Mouse (Mus musculus): ENCODE measurements around the gene Arhgap10. TPM values are rescaled to one million over a fixed set of nuclear protein-coding genes. Genes with fewer than 3 reads are reported as not detected.

Gene Arhgap10
- total and polyA plus RNA-seq, 2 experiments from 2014 or later: 23.6 to 33.3 TPM

DNA sequence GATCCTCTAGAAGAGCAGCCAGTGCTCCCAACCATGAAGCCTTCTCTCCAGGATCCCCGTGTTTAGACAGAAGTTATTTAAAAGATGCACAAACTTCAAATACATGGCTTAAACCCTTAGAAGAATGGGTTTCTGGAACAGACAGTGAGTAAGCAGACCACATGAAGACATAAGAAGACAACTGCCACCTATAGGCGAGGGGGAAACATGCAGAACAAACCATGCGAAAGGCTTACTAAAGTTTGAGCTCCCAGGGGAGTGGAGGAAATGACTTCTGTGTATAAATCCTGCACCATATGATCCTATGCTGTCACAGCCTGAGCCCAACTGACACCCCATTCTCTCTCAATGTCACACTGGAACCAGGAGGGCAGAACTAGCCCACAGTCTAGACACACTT is 150.7 kb downstream of the Arhgap10 start:
- no peak for ATAC-seq (ENCODE audit: insufficient read depth, low read depth)
- TF ChIP-seq CTCF (IDR thresholded peaks at IDR 0.05; ENCODE audit: low read depth) (peak; percentile 51), EP300 (IDR thresholded peaks at IDR 0.05; ENCODE audit: low read depth) (no peak)
- Histone ChIP-seq H3K9me3 (replicated peaks; ENCODE audit: control insufficient read depth, low read length) (no peaks in the 10 kb centered on the region), H3K9ac (replicated peaks; ENCODE audit: low read depth, low read length) (no peak overlapping the region), H3K36me3 (replicated peaks; ENCODE audit: control insufficient read depth, insufficient read depth, low read length) (peaks cover 28% of the 10 kb centered on the region), H3K4me2 (ENCODE audit: low read depth, low read length) (no peak overlapping the region), H3K27me3 (ENCODE audit: control insufficient read depth, insufficient read depth, low read length) (no peaks in the 10 kb centered on the region), H3K27ac (ENCODE audit: low read depth) (no peak overlapping the region), H3K4me1 (ENCODE audit: control insufficient read depth, insufficient read depth) (no peaks in the 10 kb centered on the region), H3K4me3 (ENCODE audit: low read depth, low read length) (no peak overlapping the region)
- 55% methylated on average over 3 of the region's 3 CpGs for WGBS
- DNase-seq (ENCODE audit: low spot score): no peak

DNA sequence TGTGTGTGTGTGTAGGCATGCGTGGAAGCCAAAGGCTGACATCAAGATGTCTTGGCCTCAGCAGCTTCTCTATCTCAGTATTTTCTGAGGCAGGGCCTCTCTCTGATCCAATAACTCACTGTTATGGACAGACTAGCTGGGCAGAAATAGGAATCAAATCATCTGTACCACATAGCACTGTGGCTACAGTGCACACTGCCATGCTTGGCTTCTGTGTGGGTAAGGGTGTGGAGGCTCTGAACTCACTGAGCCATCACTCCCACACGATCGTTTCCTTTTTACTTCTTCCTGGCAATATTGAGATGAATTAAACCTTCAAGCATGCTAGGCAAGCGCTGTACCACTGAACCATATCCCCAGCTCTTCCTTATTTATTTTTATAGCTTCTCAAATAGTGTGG is 151.3 kb downstream of the Arhgap10 start:
- Histone ChIP-seq H3K9me3 (replicated peaks; ENCODE audit: control insufficient read depth, low read length) (no peaks in the 10 kb centered on the region), H3K9ac (replicated peaks; ENCODE audit: low read depth, low read length) (no peak overlapping the region), H3K36me3 (replicated peaks; ENCODE audit: control insufficient read depth, insufficient read depth, low read length) (peaks cover 26% of the 10 kb centered on the region), H3K4me3 (ENCODE audit: low read depth, low read length) (no peak overlapping the region), H3K27ac (ENCODE audit: low read depth) (no peak overlapping the region), H3K27me3 (ENCODE audit: control insufficient read depth, insufficient read depth, low read length) (no peaks in the 10 kb centered on the region), H3K4me2 (ENCODE audit: low read depth, low read length) (no peak overlapping the region), H3K4me1 (ENCODE audit: control insufficient read depth, insufficient read depth) (no peaks in the 10 kb centered on the region)
- no peak for ATAC-seq (ENCODE audit: insufficient read depth, low read depth)
- WGBS: 83% methylated on average over 4 of the region's 4 CpGs
- no peak for TF ChIP-seq EP300 (IDR thresholded peaks at IDR 0.05; ENCODE audit: low read depth)
- no peak for TF ChIP-seq CTCF (IDR thresholded peaks at IDR 0.05; ENCODE audit: low read depth)
- DNase-seq (ENCODE audit: low spot score): no peak

DNA sequence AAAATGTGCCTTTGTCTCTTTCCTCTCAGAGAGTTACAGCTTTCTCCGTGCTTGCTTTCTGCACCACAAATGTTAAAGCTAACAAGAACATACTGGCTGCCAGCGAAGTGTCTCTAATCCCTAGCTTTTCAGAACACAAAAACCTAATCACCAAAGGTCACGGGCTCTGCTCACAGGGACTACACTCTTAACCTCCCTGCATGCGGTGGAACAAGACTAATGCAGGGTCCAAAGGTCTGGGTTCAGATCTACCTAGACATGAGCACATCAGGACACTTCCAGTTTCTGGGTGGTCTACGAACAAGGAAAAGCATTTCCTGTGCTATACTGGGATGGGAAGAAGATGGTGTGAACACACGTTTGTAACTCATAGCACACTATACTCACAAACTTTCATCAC is 151.8 kb downstream of the Arhgap10 start:
- H3K9ac ChIP-seq (replicated peaks; ENCODE audit: low read depth, low read length): no peak overlapping the region
- no peak overlapping the region for H3K4me2 ChIP-seq (ENCODE audit: low read depth, low read length)
- H3K27ac ChIP-seq (ENCODE audit: low read depth): no peak overlapping the region
- peaks cover 29% of the 10 kb centered on the region for H3K36me3 ChIP-seq (replicated peaks; ENCODE audit: control insufficient read depth, insufficient read depth, low read length)
- no peak for DNase-seq (ENCODE audit: low spot score)
- ATAC-seq (ENCODE audit: insufficient read depth, low read depth): no peak
- TF ChIP-seq CTCF (IDR thresholded peaks at IDR 0.05; ENCODE audit: low read depth): no peak
- TF ChIP-seq EP300 (IDR thresholded peaks at IDR 0.05; ENCODE audit: low read depth): no peak
- H3K27me3 ChIP-seq (ENCODE audit: control insufficient read depth, insufficient read depth, low read length): no peaks in the 10 kb centered on the region
- WGBS: 81% methylated on average over 6 of the region's 6 CpGs
- no peaks in the 10 kb centered on the region for H3K4me1 ChIP-seq (ENCODE audit: control insufficient read depth, insufficient read depth)
- no peak overlapping the region for H3K4me3 ChIP-seq (ENCODE audit: low read depth, low read length)
- H3K9me3 ChIP-seq (replicated peaks; ENCODE audit: control insufficient read depth, low read length): no peaks in the 10 kb centered on the region

DNA sequence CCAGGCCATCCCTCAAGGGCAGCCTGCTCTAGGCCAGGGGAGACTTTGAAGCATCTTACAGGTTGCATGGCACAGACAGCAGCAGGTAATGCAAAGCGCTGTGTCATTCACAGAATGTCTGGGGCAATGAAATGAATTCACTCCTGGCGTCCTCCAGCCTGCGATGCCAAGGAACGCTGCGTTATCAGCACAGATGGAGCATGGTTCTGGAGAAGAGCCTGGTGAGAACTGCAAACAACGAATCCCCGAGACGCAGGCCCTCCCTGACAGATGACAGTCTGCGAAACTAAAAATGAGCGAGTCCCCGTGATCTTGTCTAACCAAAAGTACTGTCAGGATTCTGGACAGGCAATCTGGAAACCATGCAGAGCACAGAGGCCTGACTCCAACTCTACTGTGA is 153.3 kb downstream of the Arhgap10 start:
- peaks cover 34% of the 10 kb centered on the region for H3K36me3 ChIP-seq (replicated peaks; ENCODE audit: control insufficient read depth, insufficient read depth, low read length)
- no peak overlapping the region for H3K4me2 ChIP-seq (ENCODE audit: low read depth, low read length)
- no peaks in the 10 kb centered on the region for H3K27me3 ChIP-seq (ENCODE audit: control insufficient read depth, insufficient read depth, low read length)
- no peaks in the 10 kb centered on the region for H3K4me1 ChIP-seq (ENCODE audit: control insufficient read depth, insufficient read depth)
- no peak overlapping the region for H3K27ac ChIP-seq (ENCODE audit: low read depth)
- ATAC-seq (ENCODE audit: insufficient read depth, low read depth) (no peak), DNase-seq (ENCODE audit: low spot score) (no peak)
- no peak overlapping the region for H3K9ac ChIP-seq (replicated peaks; ENCODE audit: low read depth, low read length)
- TF ChIP-seq CTCF (IDR thresholded peaks at IDR 0.05; ENCODE audit: low read depth) (no peak), EP300 (IDR thresholded peaks at IDR 0.05; ENCODE audit: low read depth) (no peak)
- 74% methylated on average over 11 of the region's 11 CpGs for WGBS
- H3K4me3 ChIP-seq (ENCODE audit: low read depth, low read length): no peak overlapping the region
- H3K9me3 ChIP-seq (replicated peaks; ENCODE audit: control insufficient read depth, low read length): no peaks in the 10 kb centered on the region

DNA sequence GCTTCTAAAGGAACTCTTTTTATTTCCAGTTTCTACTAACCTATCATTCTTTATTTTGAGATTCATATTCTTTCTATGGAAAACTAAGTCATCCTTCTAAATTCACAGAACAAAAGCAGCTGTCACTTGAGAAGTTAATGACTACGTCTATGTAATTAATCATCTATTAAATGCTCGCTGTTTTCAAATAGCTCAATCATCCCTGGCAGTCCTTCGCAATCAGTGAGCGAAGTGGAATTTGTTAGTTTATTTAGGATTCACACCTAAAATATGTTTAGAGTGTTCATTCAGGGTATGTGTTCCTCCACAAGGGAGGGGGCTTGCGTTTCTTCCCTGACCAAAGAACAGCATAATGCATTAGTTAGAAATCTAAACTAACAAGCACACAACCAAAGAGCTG is 156.9 kb downstream of the Arhgap10 start:
- DNase-seq (ENCODE audit: low spot score) (no peak), ATAC-seq (ENCODE audit: insufficient read depth, low read depth) (no peak)
- WGBS: 94% methylated on average over 5 of the region's 5 CpGs
- Histone ChIP-seq H3K9me3 (replicated peaks; ENCODE audit: control insufficient read depth, low read length) (no peaks in the 10 kb centered on the region), H3K4me1 (ENCODE audit: control insufficient read depth, insufficient read depth) (no peaks in the 10 kb centered on the region), H3K4me2 (ENCODE audit: low read depth, low read length) (no peak overlapping the region), H3K4me3 (ENCODE audit: low read depth, low read length) (no peak overlapping the region), H3K36me3 (replicated peaks; ENCODE audit: control insufficient read depth, insufficient read depth, low read length) (peaks cover 43% of the 10 kb centered on the region), H3K9ac (replicated peaks; ENCODE audit: low read depth, low read length) (no peak overlapping the region), H3K27ac (ENCODE audit: low read depth) (no peak overlapping the region), H3K27me3 (ENCODE audit: control insufficient read depth, insufficient read depth, low read length) (no peaks in the 10 kb centered on the region)
- TF ChIP-seq EP300 (IDR thresholded peaks at IDR 0.05; ENCODE audit: low read depth) (no peak), CTCF (IDR thresholded peaks at IDR 0.05; ENCODE audit: low read depth) (no peak)

DNA sequence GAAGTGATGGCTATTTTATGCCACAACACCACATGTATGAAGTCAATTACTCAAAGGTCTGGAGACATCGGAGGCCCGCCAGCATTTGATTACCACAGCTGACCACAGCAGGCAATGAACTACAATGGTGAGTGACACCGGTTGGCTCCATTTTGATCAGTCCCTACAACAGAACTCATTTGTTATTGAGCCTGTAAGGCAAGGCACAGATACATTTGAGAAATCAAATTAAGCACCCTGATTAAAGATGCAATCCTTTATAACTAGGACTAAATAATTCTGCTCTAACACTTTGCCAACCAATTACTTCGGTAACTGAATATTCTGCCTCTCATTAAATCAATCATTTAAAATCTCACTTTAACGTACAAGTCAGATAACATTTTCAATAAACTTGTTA is 157.3 kb downstream of the Arhgap10 start:
- Histone ChIP-seq H3K4me3 (ENCODE audit: low read depth, low read length) (no peak overlapping the region), H3K9ac (replicated peaks; ENCODE audit: low read depth, low read length) (no peak overlapping the region), H3K9me3 (replicated peaks; ENCODE audit: control insufficient read depth, low read length) (no peaks in the 10 kb centered on the region), H3K27me3 (ENCODE audit: control insufficient read depth, insufficient read depth, low read length) (no peaks in the 10 kb centered on the region), H3K4me1 (ENCODE audit: control insufficient read depth, insufficient read depth) (no peaks in the 10 kb centered on the region), H3K4me2 (ENCODE audit: low read depth, low read length) (no peak overlapping the region), H3K36me3 (replicated peaks; ENCODE audit: control insufficient read depth, insufficient read depth, low read length) (peaks cover 44% of the 10 kb centered on the region), H3K27ac (ENCODE audit: low read depth) (no peak overlapping the region)
- ATAC-seq (ENCODE audit: insufficient read depth, low read depth): no peak
- DNase-seq (ENCODE audit: low spot score): no peak
- WGBS: 93% methylated on average over 5 of the region's 5 CpGs
- TF ChIP-seq EP300 (IDR thresholded peaks at IDR 0.05; ENCODE audit: low read depth): no peak
- no peak for TF ChIP-seq CTCF (IDR thresholded peaks at IDR 0.05; ENCODE audit: low read depth)

Measured in heart, postnatal 0 days (tissue).